Mouse (Mus musculus) neural tube, embryonic 10.5 days (tissue): ENCODE measurements at regions not wholly inside any gene's neighbourhood (a gene's known extent, or its start where the extent isn't known, plus 50 kb on each side); places are given as distances from the start of the nearest gene placed in this dataset.

Experiments used
- DNase-seq: peaks from one replicate; pipeline ENCODE4 v3.0.0-alpha.2; 2017; ENCODE audit warnings: low spot score; ENCODE audit errors: extremely low spot score

DNA sequence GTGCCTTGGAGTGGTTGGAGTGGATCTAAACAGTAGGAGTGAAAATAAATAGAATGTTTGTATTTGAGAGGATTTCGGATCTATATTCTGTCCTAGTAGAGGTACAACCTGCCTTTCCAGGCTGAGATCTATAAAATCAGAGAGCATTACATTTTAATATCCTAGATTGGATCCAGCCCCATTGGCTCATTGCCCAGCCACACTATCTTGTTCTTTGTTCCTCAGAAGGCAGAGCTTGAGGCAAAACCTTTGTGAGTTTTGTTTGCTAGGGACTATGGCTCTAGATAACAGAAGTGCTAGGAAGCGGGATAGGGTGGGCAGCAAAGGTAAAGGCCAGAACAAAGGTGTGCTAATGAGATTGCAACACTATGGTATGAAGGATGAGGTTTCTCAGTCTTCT is 78.7 kb upstream of the Cntln start:
- no peak for DNase-seq

GRCm38 (mm10) chr4:84793156-84793919 is 90.8 kb upstream of the Cntln start:
- DNase-seq, result no peak

- DNase-seq, result no peak
Measured at GRCm38 (mm10) chr4:84786583-84786982, 97.5 kb upstream of the Cntln start.

GRCm38 (mm10) chr4:84768161-84768560 is 93.1 kb upstream of the Bnc2 start:
- peak; percentile 22 for DNase-seq

DNA sequence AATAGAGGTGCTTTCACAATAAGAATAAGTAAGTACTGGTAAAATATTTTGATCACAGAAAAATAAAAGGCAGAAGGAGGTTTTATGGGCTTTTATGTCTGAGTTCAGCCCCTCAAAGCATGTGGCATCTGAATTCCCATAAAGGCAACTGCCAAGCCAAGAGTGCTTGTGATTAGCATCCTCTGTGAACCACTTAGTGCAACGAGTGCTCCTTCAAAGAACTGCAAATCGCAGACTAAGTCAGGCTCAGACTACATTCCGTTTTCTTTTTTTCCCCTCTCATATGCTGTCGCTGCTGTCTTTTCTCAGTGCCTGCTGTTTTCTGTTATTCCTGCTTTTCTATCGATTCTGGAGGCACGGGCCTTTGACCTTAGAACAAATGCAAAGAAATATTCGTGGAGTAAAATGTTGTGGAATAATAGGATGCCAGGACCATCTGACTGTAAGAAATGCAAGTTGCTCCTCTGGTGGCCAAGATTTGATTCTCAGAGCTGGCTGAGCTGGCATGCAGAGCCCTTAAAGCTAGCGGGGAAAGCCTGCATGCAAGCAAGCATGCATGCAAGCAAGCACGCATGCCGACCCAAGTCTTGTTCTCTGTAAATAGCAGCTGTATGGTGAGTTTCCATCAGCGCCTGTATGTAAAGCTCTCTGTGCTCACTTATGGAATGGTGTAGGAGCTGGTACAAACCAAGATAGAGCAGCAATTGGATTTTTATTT is 91.8 kb upstream of the Bnc2 start:
- DNase-seq, result no peak

DNA sequence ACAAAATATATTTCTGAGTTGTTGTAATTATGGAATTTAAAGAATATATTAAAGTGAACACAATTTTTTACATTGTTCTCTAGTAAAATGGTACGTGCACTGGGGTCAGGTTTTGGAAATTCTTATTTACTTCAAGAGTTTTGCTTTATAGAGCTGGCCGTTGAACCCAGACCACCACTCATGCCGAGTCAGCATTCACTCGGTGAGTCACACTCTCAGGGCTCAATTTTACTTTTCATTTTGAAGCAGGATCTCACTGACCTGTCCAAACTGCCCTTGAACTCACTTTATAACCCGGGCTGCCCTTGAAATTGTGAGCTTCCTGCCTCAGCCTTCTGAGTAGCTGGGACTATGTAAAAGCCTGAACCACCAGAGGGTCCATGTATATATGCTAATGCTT is 82.1 kb upstream of the Bnc2 start:
- DNase-seq, result no peak

- DNase-seq, result peak; percentile 7
Measured at GRCm38 (mm10) chr4:84752613-84753185, 77.6 kb upstream of the Bnc2 start.

DNA sequence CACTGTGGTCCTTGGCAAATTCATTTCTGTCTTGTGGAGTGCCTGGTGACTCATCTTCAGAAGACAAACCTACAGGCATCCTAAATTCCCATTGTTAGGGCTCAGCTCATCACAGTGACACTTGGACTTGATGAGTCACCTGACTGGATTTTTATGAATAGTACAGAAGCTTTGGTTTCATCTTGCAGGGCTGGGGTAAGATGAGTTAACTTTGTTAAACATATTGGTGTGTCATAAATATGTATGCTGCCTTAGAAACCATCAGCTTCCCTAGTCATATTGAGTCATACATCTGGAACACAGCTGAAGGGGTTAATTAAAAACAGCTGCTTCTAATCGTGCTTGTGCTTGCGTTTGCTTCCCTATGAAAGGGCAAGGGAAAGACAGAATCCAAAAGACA is 66.2 kb upstream of the Bnc2 start:
- no peak for DNase-seq

DNA sequence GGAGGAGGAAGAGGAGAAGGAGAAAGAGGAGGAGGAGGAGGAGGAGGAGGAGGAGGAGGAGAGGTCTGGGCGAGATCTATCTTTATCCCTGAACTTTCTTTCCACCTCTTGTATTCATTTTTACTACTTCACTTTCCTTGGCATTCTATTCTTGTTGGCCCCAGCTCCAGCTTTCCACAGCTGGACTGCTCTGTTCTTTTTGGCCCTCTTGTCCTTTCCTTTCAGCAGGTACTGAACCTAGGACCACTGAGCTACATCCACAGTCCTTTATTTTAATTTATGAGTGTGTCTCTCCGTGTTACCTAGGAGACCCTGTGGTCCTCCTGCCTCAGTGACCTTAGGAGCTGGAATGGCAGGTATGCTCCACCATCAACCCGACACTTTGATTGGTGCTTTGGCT is 65.7 kb upstream of the Bnc2 start:
- DNase-seq, result no peak
